Mouse (Mus musculus): ENCODE measurements around the gene Fam180a.

DNA sequence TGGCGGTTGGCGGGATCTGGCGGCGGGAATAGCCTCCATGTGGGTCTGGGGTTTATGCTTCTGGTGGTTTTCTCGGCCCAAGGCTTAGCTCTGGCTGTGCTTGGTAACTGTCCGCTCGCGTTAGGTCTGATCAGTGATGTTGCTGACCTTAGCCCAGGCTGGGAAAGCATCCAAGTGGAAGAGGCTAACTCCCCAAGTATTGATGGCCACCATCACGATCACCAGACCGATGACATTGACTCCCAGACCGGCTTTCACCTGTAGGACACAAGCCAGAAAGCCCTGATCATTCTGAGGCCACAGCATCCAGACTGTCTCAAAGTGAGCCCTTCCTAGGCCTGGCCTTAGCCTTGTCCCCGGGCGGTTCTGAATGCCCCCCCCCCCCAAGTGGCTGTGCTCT, 57.2 kb downstream of the Fam180a start:
- TF ChIP-seq MXI1 (IDR thresholded peaks at IDR 0.05; ENCODE audit: low read depth, low read length) (no peak), GABPA (IDR thresholded peaks at IDR 0.05; ENCODE audit: insufficient replicate concordance, low read depth, low read length) (no peak), POLR2A (IDR thresholded peaks at IDR 0.05; ENCODE audit: low read depth, low read length) (no peak), MEF2A (IDR thresholded peaks at IDR 0.05; ENCODE audit: borderline replicate concordance, low read depth, low read length) (no peak), EP300 (IDR thresholded peaks at IDR 0.05; ENCODE audit: low read length) (no peak), ZNF384 (IDR thresholded peaks at IDR 0.05; ENCODE audit: low read depth, low read length) (no peak), CTCF (conservative IDR thresholded peaks at IDR 0.05 in 1 of 2, IDR thresholded peaks at IDR 0.05 in 1 of 2; ENCODE audit: low read depth in 2 of 2, low read length in 2 of 2) (no peak)
